15 mouse cellular contexts compared by ENCODE assay signal in genomic region chr6:37520631-37521375, GRCm38 (mm10). TPM values are rescaled to one million over a fixed set of nuclear protein-coding genes. Genes with fewer than 3 reads are reported as not detected.
"Had no signal": no experiment of that assay in that cellular context is flagged by ENCODE, and none has a peak within 500 bp of the region (broad histone marks: within the 10 kb centered on the region; RNA-seq: fewer than 3 reads in every experiment).

No protein-coding gene starts in this region.

- H3K27me3 ChIP-seq: midbrain, embryonic 13.5 days; stomach, embryonic 15.5 days had no signal

- H3K36me3 ChIP-seq: limb, embryonic 10.5 days; midbrain, embryonic 13.5 days; stomach, embryonic 15.5 days had no signal

- H3K4me2 ChIP-seq: liver, embryonic 11.5 days; lung, embryonic 14.5 days; midbrain, embryonic 13.5 days; stomach, embryonic 15.5 days had no signal

- ATAC-seq: hindbrain, embryonic 16.5 days; inflammation-experienced regulatory T-cells, adult 6 months; midbrain, embryonic 13.5 days had no signal

- H3K27ac ChIP-seq: limb, embryonic 10.5 days; midbrain, embryonic 13.5 days; stomach, embryonic 15.5 days had no signal

- H3K9ac ChIP-seq: lung, embryonic 14.5 days; midbrain, embryonic 13.5 days; stomach, embryonic 15.5 days had no signal

- H3K4me3 ChIP-seq: limb, embryonic 10.5 days; midbrain, embryonic 13.5 days; stomach, embryonic 15.5 days had no signal

- H3K4me1 ChIP-seq: limb, embryonic 10.5 days; midbrain, embryonic 13.5 days; stomach, embryonic 15.5 days had no signal

- H3K9me3 ChIP-seq: limb, embryonic 10.5 days; midbrain, embryonic 13.5 days; stomach, embryonic 15.5 days had no signal

- DNase-seq: lung, embryonic 14.5 days; thymus, adult 2 months; thymus, postnatal 25 days had no signal

RNA-seq across cellular contexts. Expression of gene Akr1d1, which starts 9.2 kb away (rescaled TPM):
- polyA plus RNA-seq: hindbrain, embryonic 16.5 days; inflammation-experienced regulatory T-cells, adult 6 months; large intestine, adult 2 months; limb, embryonic 10.5 days; lung, embryonic 14.5 days; midbrain, embryonic 13.5 days; midbrain, postnatal 0 days; neural tube, embryonic 14.5 days; spleen, adult 2 months; testis, adult 2 months; thymus, adult 2 months; urinary bladder, adult 2 months had no signal
